Comparison of ENCODE assay signal across 23 mouse cellular contexts in the genomic region with DNA sequence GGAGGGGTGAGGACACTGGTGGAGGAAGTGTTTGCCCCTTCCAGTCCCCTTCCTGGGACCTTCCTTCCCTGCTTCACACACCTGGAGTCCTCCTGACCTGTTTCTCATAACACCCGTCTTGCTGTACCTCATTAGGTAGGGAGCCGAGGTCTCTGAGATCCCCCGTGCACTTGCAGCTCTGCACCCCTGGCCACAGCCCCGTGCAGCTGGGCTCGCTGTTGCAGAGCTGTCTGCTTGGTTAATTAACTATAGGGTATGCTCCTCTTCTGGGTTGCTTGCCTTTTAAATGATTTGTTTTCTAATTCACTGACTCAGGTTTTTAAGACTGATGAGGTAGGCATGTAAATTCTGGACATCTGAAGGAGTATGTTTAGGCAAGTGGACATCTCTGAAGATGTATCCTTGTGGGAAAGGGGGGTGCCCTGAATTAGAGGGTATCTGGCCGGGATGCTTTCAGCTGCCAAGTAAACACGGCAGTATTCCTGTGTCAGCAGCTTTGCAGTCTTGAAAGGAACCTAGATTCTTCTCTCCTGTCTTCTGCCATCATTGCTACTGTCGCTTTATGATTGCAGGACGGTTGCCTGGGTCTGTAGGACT. TPM values are rescaled to one million over a fixed set of nuclear protein-coding genes. Genes with fewer than 3 reads are reported as not detected.
DNase-seq lines count a peak whose midpoint lies in the region; ATAC-seq and TF ChIP-seq lines count a peak whose summit lies in the region.
"Had no signal": no experiment of that assay in that cellular context is flagged by ENCODE, and none has a peak within 500 bp of the region (broad histone marks: within the 10 kb centered on the region; RNA-seq: fewer than 3 reads in every experiment).

No protein-coding gene starts in this region.

- no peak overlapping the region for H3K4me3 ChIP-seq in kidney, embryonic 14.5 days (ENCODE audit: low read length)
- H3K4me3 ChIP-seq in kidney, postnatal 0 days (replicated peaks; ENCODE audit: low read depth, low read length): no peak overlapping the region
- H3K4me3 ChIP-seq: forebrain, embryonic 10.5 days; forebrain, embryonic 13.5 days; heart, adult 2 months; heart, embryonic 10.5 days; heart, embryonic 13.5 days had no signal

- 0 out of 2 replicates have a peak, but pooled peaks have one; percentile 65 for ATAC-seq in kidney, embryonic 14.5 days (ENCODE audit: low FRiP score, low TSS enrichment)
- ATAC-seq in kidney, postnatal 0 days (replicated peaks; ENCODE audit: low FRiP score, low read depth): peak; percentile 59; the same call in 1 of the 2 replicates
- ATAC-seq: activated CD4-positive, CD25-positive, alpha-beta regulatory T cell, adult 4 months; forebrain, embryonic 13.5 days; forebrain, embryonic 16.5 days; hindbrain, embryonic 16.5 days had no signal

- 41% methylated on average over 9 of the region's 9 CpGs for WGBS in kidney, embryonic 14.5 days
- WGBS in kidney, postnatal 0 days: 48% methylated on average over 9 of the region's 9 CpGs

- peaks cover 9% of the 10 kb centered on the region; the same call in 1 of the 2 replicates for H3K4me1 ChIP-seq in kidney, embryonic 14.5 days (ENCODE audit: control insufficient read depth, insufficient read depth, low read length)
- H3K4me1 ChIP-seq in kidney, postnatal 0 days (replicated peaks; ENCODE audit: insufficient read depth, low read length): peaks cover 3% of the 10 kb centered on the region; the same call in 1 of the 2 replicates

- no peak for DNase-seq in kidney, adult 18-20 months
- DNase-seq in kidney, postnatal 0 days (ENCODE audit: low spot score): peak; percentile 28
- DNase-seq in kidney, adult 11 months: no peak
- DNase-seq in A20 (ENCODE audit: low read depth, low spot score): peak; percentile 69
- DNase-seq in splenic B cell, adult 2 months (ENCODE audit: low read depth, low spot score): peak; percentile 20
- DNase-seq: adrenal gland, adult 8-10 months; adrenal gland, postnatal 36 days; cerebellum, adult 11 months; cerebellum, adult 8-10 months; cerebellum, postnatal 10 days; gastrocnemius, postnatal 10 days; gastrocnemius, postnatal 36 days; heart, adult 2 months; heart, postnatal 14 days; heart, postnatal 4 days had no signal

- H3K4me2 ChIP-seq in kidney, embryonic 14.5 days (replicated peaks; ENCODE audit: low read depth, low read length): no peak overlapping the region
- no peak overlapping the region for H3K4me2 ChIP-seq in kidney, postnatal 0 days (ENCODE audit: low read length)
- H3K4me2 ChIP-seq: forebrain, embryonic 13.5 days; heart, embryonic 13.5 days had no signal

- no peaks in the 10 kb centered on the region for H3K36me3 ChIP-seq in kidney, embryonic 14.5 days (ENCODE audit: control insufficient read depth, insufficient read depth, low read length)
- H3K36me3 ChIP-seq in kidney, postnatal 0 days (ENCODE audit: insufficient read depth, low read length): no peaks in the 10 kb centered on the region
- H3K36me3 ChIP-seq in splenic B cell, adult 2 months (ENCODE audit: control insufficient read depth, insufficient read depth, low read length, poor library complexity, severe bottlenecking): no peaks in the 10 kb centered on the region
- H3K36me3 ChIP-seq: forebrain, embryonic 10.5 days; heart, embryonic 10.5 days; heart, embryonic 13.5 days had no signal

- no peaks in the 10 kb centered on the region for H3K27me3 ChIP-seq in kidney, embryonic 14.5 days (ENCODE audit: control insufficient read depth, insufficient read depth, low read length)
- no peaks in the 10 kb centered on the region for H3K27me3 ChIP-seq in kidney, postnatal 0 days (ENCODE audit: insufficient read depth, low read length)
- H3K27me3 ChIP-seq in splenic B cell, adult 2 months (ENCODE audit: control insufficient read depth, insufficient read depth, low read length, poor library complexity, severe bottlenecking): no peaks in the 10 kb centered on the region
- H3K27me3 ChIP-seq: forebrain, embryonic 13.5 days; heart, embryonic 13.5 days had no signal

- H3K27ac ChIP-seq in kidney, embryonic 14.5 days (ENCODE audit: low read depth, low read length): no peak overlapping the region
- 0 out of 2 replicates have a peak overlapping the region, but pooled peaks have one; percentile 36 for H3K27ac ChIP-seq in kidney, postnatal 0 days
- H3K27ac ChIP-seq: forebrain, embryonic 10.5 days; forebrain, embryonic 13.5 days; heart, adult 2 months; heart, embryonic 10.5 days; heart, embryonic 13.5 days had no signal

- H3K9ac ChIP-seq in kidney, embryonic 14.5 days (ENCODE audit: low read depth, low read length): no peak overlapping the region
- no peak overlapping the region for H3K9ac ChIP-seq in kidney, postnatal 0 days (ENCODE audit: low read depth, low read length)
- H3K9ac ChIP-seq: forebrain, embryonic 13.5 days; heart, embryonic 13.5 days had no signal

- no peaks in the 10 kb centered on the region for H3K9me3 ChIP-seq in kidney, embryonic 14.5 days (ENCODE audit: control insufficient read depth, low read length)
- H3K9me3 ChIP-seq in kidney, postnatal 0 days (replicated peaks; ENCODE audit: low read length): no peaks in the 10 kb centered on the region
- H3K9me3 ChIP-seq: forebrain, embryonic 13.5 days had no signal

- no peak for TF ChIP-seq CTCF in kidney, postnatal 0 days (IDR thresholded peaks at IDR 0.05; ENCODE audit: low read depth)

RNA-seq across cellular contexts. Expression of gene Inpp4a, which starts 6.1 kb away (rescaled TPM):
- polyA plus RNA-seq in kidney, embryonic 14.5 days (2014; fragmentation: Nextera tagmentation; extraction: Ambion mirVana): 17.8 and 18.6 TPM in 2 replicates
- polyA plus RNA-seq in kidney, postnatal 0 days (2015; fragmentation: Nextera tagmentation; extraction: Ambion mirVana): 13.6 and 14.6 TPM in 2 replicates

Comparison
In these comparisons a context has a peak if more than half of its experiments do, and no peak if none do; other contexts are left out.
1. DNase-seq: peak in kidney, postnatal 0 days (single experiment), A20 (single experiment) and splenic B cell, adult 2 months (single experiment); none in kidney, adult 18-20 months (single experiment) and kidney, adult 11 months (single experiment).